Mouse (Mus musculus) liver, adult 2 months (tissue): Measurements from ENCODE around the gene Ppara. TPM values are rescaled to one million over a fixed set of nuclear protein-coding genes. Genes with fewer than 3 reads are reported as not detected.

ENCODE experiments used
- DNase-seq: peaks from one replicate; pipeline ENCODE4 v3.0.0-alpha.2; 2011; ENCODE audit warnings: low read depth, low spot score; ENCODE audit errors: extremely low read depth
- H3K27ac ChIP-seq: fragments of 200-500 bp; replicated peaks from 2 replicates; pipeline ENCODE4 v1.5.1; 2012; ENCODE audit warnings: low read depth, mild to moderate bottlenecking, control low read depth, inconsistent platforms, low read length; ENCODE audit not compliant: insufficient read depth
- H3K27me3 ChIP-seq: fragments of 200-500 bp; 2 replicates; pipeline ENCODE4 v1.6.1; 2012; ENCODE audit warnings: mild to moderate bottlenecking, moderate library complexity, low read length, inconsistent platforms; ENCODE audit not compliant: control insufficient read depth, insufficient read depth
- H3K36me3 ChIP-seq: fragments of 200-500 bp; 2 replicates; pipeline ENCODE4 v1.6.1; 2012; ENCODE audit warnings: low read length, inconsistent platforms; ENCODE audit not compliant: control insufficient read depth, insufficient read depth
- H3K4me1 ChIP-seq: fragments of 200-500 bp; 2 replicates; pipeline ENCODE4 v1.6.1; 2011; ENCODE audit warnings: low read length; ENCODE audit not compliant: control insufficient read depth, insufficient read depth
- H3K4me3 ChIP-seq: fragments of 200-500 bp; 2 replicates; pipeline ENCODE4 v1.5.1; 2011; ENCODE audit warnings: low read depth, mild to moderate bottlenecking, control low read depth, low read length, moderate library complexity; ENCODE audit not compliant: insufficient read depth
- H3K79me2 ChIP-seq: fragments of 200-500 bp; 2 replicates; pipeline ENCODE4 v1.6.1; 2012; ENCODE audit warnings: inconsistent platforms, mild to moderate bottlenecking, low read length, moderate library complexity; ENCODE audit not compliant: control insufficient read depth, insufficient read depth
- H3K9ac ChIP-seq: fragments of 200-500 bp; 2 replicates; pipeline ENCODE4 v1.6.1; 2012; ENCODE audit warnings: low read depth, mild to moderate bottlenecking, control low read depth, inconsistent platforms, low read length
- CTCF ChIP-seq: fragments of 200-500 bp; IDR thresholded peaks from 2 replicates; pipeline ENCODE4 v1.5.1; 2011; ENCODE audit warnings: low read depth, low read length, control low read depth
- POLR2A ChIP-seq: fragments of 200-500 bp; IDR thresholded peaks from 2 replicates; pipeline ENCODE4 v1.6.1; 2011; ENCODE audit warnings: low read length, control low read depth; ENCODE audit not compliant: insufficient read depth; ENCODE audit errors: extremely low read depth
- WGBS: fragments of 180-500 bp; shearing (Covaris S2); methylation state at CpG from one replicate; pipeline ENCODE4 v1.1.7; 2018; 5-methylcytosine and 5-hydroxymethylcytosine counted together
- polyA plus RNA-seq: library from polyadenylated mRNA; depleted of rRNA; stranded (reverse); fragments of >200 nt; gene quantifications from 2 replicates; pipeline ENCODE4 v1.2.3, GENCODE M21; 2012
- total RNA-seq: library from RNA; depleted of rRNA; stranded (reverse); fragments of >200 nt; gene quantifications from 2 replicates; pipeline ENCODE4 v1.2.3, GENCODE M21; 2014

Ppara gene
- total and polyA plus RNA-seq, 2 experiments = 36.2 to 184 TPM

DNA sequence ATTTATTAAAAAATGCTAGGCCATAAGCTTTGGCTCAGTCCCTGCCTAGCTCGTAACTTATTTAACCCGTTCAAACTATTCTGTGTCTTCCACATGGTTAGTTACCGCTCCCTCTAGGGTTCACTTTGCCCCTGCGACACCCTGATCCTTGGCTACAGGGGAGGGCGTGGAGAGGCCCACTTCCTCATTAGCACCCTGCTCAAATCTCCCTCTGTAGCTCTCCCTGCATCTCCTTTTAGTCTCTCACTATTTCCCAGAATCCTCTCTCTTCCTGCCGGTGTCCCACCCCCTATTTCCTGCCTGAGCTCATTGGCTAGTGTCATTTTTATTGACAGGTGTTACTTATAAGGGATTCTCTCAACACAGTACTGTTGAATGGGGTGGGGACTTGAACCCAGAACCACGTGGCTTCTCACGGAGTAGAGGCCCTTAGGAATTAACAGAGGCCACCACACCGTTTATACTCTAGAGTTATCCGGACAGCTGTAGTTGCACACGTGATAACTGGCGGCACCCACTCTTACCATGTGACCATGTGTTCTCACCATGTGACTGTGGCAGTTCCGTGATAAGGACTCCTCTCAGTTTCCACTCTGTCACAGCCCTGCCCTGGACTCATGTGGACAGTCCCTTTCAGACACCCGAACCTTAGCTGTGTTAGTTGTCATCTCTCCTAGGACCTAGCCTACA lies 36.3 kb upstream of the Ppara start:
- peaks cover 29% of the 10 kb centered on the region for H3K4me1 ChIP-seq
- no peak overlapping the region for H3K4me3 ChIP-seq
- TF ChIP-seq POLR2A (no peak), CTCF (no peak)
- DNase-seq = peak; percentile 61
- H3K79me2 ChIP-seq = no peaks in the 10 kb centered on the region; the same call in 1 of the 2 replicates
- peaks cover 42% of the 10 kb centered on the region for H3K36me3 ChIP-seq
- no peak overlapping the region for H3K9ac ChIP-seq
- no peak overlapping the region for H3K27ac ChIP-seq
- H3K27me3 ChIP-seq = no peaks in the 10 kb centered on the region
- WGBS = 77% methylated on average over 14 of the region's 14 CpGs

DNA sequence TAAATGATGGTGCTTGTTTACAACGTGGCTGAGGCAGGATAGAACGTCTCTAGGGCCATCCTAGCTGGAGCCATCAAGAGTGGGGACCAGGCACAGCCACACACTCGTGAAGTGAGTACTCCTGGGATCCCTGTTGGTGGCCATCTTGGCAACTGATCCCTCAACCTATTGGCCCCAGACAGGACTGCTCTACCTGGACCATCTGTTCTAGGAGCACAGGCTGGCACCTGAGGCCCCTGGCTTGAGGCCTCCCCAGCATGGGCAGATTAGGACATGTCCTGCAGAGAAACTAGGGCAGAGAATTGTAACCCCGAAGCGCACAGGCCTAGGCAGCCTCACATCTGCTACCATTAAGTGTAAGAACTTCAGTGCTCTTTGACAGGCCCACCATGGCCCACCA lies 35.3 kb upstream of the Ppara start:
- no peaks in the 10 kb centered on the region for H3K27me3 ChIP-seq
- 0 out of 2 replicates have a peak overlapping the region, but pooled peaks have one; percentile 1 for H3K27ac ChIP-seq
- no peak overlapping the region for H3K9ac ChIP-seq
- H3K4me3 ChIP-seq = no peak overlapping the region
- H3K36me3 ChIP-seq = peaks cover 34% of the 10 kb centered on the region
- H3K79me2 ChIP-seq = no peaks in the 10 kb centered on the region
- TF ChIP-seq CTCF = no peak
- no peak for DNase-seq
- H3K4me1 ChIP-seq = peaks cover 38% of the 10 kb centered on the region
- 91% methylated on average over 5 of the region's 5 CpGs for WGBS

DNA sequence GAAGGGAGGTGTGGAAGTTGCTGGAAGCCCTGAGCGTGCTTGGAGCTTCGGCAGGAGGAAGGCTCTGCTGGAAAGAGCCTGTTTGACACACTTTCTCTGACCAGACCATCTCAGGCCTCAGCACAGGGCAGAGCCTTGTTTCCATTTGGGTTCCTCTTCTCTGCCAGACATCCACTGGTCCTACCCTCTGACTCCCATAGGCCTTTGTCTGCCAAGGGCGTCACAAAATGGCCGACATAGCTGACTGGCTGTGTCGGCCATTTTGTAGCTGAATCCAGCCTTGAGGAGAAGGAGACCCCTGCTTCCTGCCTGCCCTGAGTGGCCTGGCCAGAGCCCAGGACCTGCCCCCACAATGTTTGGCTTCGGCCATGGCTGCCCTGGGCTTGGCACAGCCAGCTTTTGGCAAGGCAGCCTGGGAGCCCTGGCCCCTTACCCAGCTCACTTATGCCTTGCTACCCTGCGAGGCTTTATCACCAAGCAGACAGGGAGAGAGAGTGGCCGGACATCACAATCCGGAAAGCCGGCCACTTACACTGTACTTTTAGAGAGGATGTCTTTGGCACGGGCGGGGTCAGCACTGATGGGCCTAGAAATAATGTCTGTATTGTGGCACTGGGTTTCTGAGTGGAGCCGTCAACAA lies 34.8 kb upstream of the Ppara start:
- Histone ChIP-seq H3K27ac (peak overlapping the region; percentile 32), H3K27me3 (no peaks in the 10 kb centered on the region), H3K4me3 (no peak overlapping the region), H3K36me3 (peaks cover 30% of the 10 kb centered on the region), H3K4me1 (peaks cover 44% of the 10 kb centered on the region), H3K79me2 (no peaks in the 10 kb centered on the region), H3K9ac (no peak overlapping the region)
- no peak for DNase-seq
- WGBS = 75% methylated on average over 13 of the region's 13 CpGs
- TF ChIP-seq CTCF (no peak), POLR2A (no peak)

DNA sequence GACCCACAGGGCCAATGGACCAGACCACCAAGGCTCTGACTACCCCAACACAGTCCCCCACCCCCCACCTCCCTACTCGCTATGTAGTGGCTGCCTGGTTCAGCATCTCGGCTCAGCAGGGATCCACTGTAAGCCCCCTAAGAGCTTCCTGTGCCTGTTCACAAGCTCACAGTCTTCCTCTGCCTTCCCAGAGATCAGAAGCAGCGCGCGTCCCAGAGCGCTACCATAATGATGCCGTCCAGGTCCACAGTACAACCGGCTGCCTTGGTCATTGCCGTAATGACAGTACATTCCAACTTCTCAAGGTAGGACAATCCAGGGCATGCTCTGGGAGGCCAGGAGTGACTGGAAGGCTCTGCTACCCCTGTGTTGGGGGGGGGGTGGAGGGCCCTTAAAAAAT lies 34.1 kb upstream of the Ppara start:
- 0 out of 2 replicates have a peak overlapping the region, but pooled peaks have one; percentile 9 for H3K27ac ChIP-seq
- peaks cover 22% of the 10 kb centered on the region for H3K36me3 ChIP-seq
- no peak overlapping the region for H3K9ac ChIP-seq
- no peak for DNase-seq
- no peaks in the 10 kb centered on the region for H3K27me3 ChIP-seq
- peaks cover 49% of the 10 kb centered on the region for H3K4me1 ChIP-seq
- 85% methylated on average over 9 of the region's 9 CpGs for WGBS
- TF ChIP-seq CTCF (no peak), POLR2A (no peak)
- H3K79me2 ChIP-seq = no peaks in the 10 kb centered on the region
- no peak overlapping the region for H3K4me3 ChIP-seq

DNA sequence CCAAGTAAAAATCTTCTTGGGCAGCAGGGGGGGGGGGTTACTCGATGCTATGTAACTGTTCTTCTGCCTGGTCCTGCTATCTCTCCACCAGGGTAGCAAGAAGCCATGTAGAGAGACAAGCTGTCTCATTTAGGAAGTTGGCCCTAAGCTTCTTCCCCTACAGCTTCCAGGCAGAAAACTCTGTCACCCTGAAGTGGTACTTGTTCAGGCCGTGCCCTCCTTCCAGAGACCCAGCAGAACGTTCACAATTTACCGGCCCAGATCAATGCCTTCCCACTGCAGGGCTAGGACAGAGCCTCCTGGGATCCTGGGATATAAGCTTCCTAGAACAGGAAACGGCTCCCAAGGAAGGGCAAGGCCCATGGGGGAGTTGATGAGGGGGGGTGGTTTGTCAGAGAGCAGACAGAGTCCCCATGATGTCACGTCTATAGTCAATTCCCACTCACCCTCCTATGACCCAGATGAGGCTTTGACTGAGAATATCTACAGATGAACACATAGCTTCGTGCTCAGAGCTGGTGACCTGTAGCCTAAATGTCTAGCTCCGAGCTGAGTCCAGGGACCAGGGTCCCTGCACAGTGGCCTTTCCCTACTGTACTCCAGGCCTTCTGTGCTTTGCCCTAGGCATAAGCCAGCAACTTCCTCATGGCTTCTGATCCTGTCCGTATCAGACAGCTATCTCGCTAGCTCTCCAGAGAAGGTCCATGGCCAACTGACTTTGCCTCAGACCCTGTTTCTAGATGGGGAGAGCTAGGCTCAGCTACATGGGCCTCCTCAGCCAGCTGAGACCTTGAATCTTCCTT lies 33.5 kb upstream of the Ppara start:
- H3K27me3 ChIP-seq = no peaks in the 10 kb centered on the region
- H3K79me2 ChIP-seq = no peaks in the 10 kb centered on the region
- peak overlapping the region; percentile 92 for H3K27ac ChIP-seq
- peaks cover 19% of the 10 kb centered on the region for H3K36me3 ChIP-seq
- TF ChIP-seq CTCF (no peak), POLR2A (no peak)
- H3K4me1 ChIP-seq = peaks cover 54% of the 10 kb centered on the region
- H3K9ac ChIP-seq = no peak overlapping the region
- no peak for DNase-seq
- WGBS = 68% methylated on average over 10 of the region's 10 CpGs
- no peak overlapping the region for H3K4me3 ChIP-seq
